Mouse (Mus musculus): ENCODE measurements around the gene Nubpl. TPM values are rescaled to one million over a fixed set of nuclear protein-coding genes. Genes with fewer than 3 reads are reported as not detected.

The Nubpl gene
- polyA plus RNA-seq, 1 experiment from 2014 or later: 8.5 TPM

GRCm38 (mm10) chr12:52359484-52359883 is 261.9 kb downstream of the Nubpl start:
- H3K27me3 ChIP-seq: no peaks in the 10 kb centered on the region
- H3K4me3 ChIP-seq: no peak overlapping the region
- no peak overlapping the region for H3K9ac ChIP-seq
- no peaks in the 10 kb centered on the region for H3K9me3 ChIP-seq
- WGBS: 80% methylated on average over 10 of the region's 10 CpGs
- H3K4me1 ChIP-seq (replicated peaks): peaks cover 9% of the 10 kb centered on the region; the same call in 1 of the 2 replicates
- H3K27ac ChIP-seq: no peak overlapping the region
- no peak overlapping the region for H3K4me2 ChIP-seq
- ATAC-seq (ENCODE audit: low FRiP score): no peak
- no peaks in the 10 kb centered on the region for H3K36me3 ChIP-seq

- 81% methylated on average over 3 of the region's 3 CpGs for WGBS
- Histone ChIP-seq H3K27ac (no peak overlapping the region), H3K4me1 (replicated peaks) (peaks cover 9% of the 10 kb centered on the region; the same call in 1 of the 2 replicates), H3K36me3 (no peaks in the 10 kb centered on the region), H3K4me3 (no peak overlapping the region), H3K27me3 (no peaks in the 10 kb centered on the region), H3K4me2 (no peak overlapping the region), H3K9ac (no peak overlapping the region), H3K9me3 (no peaks in the 10 kb centered on the region)
- no peak for ATAC-seq (ENCODE audit: low FRiP score)
These were observed 262.6 kb downstream of the Nubpl start for GRCm38 (mm10) chr12:52360136-52360535.

GRCm38 (mm10) chr12:52361198-52361597 is 263.7 kb downstream of the Nubpl start:
- no peak overlapping the region for H3K27ac ChIP-seq
- ATAC-seq (ENCODE audit: low FRiP score): no peak
- WGBS: 34% methylated on average over 6 of the region's 6 CpGs
- H3K9ac ChIP-seq: no peak overlapping the region
- H3K4me2 ChIP-seq: no peak overlapping the region
- no peaks in the 10 kb centered on the region for H3K36me3 ChIP-seq
- no peaks in the 10 kb centered on the region for H3K27me3 ChIP-seq
- H3K4me1 ChIP-seq (replicated peaks): peaks cover 9% of the 10 kb centered on the region; the same call in 1 of the 2 replicates
- H3K9me3 ChIP-seq: no peaks in the 10 kb centered on the region
- no peak overlapping the region for H3K4me3 ChIP-seq

Other genes with a start within 250 kb of the Nubpl start
- gene Heatr5a, start 126.4 kb upstream of the Nubpl start, polyA plus RNA-seq (2015; fragmentation: Nextera tagmentation; extraction: Ambion mirVana): 5.8 and 6.2 TPM in 2 replicates
- 16.5 and 18.5 TPM in 2 replicates for gene Dtd2, start 91.2 kb upstream of the Nubpl start, polyA plus RNA-seq (2015; fragmentation: Nextera tagmentation; extraction: Ambion mirVana)
- gene Gpr33, start 69.7 kb upstream of the Nubpl start, polyA plus RNA-seq (2015; fragmentation: Nextera tagmentation; extraction: Ambion mirVana): not detected in 2 replicates

All from hindbrain, embryonic 13.5 days (tissue).